8 mouse cellular contexts compared by ENCODE assay signal in genomic region chr3:129213633-129214145, GRCm38 (mm10). TPM values are rescaled to one million over a fixed set of nuclear protein-coding genes. Genes with fewer than 3 reads are reported as not detected.
DNase-seq lines count a peak whose midpoint lies in the region; ATAC-seq and TF ChIP-seq lines count a peak whose summit lies in the region.

No protein-coding gene starts in this region.

- WGBS in heart, embryonic 16.5 days, result under 1% methylated on average over 39 of the region's 39 CpGs
- under 1% methylated on average over 36 of the region's 39 CpGs for WGBS in stomach, embryonic 14.5 days

- TF ChIP-seq POLR2A in embryonic fibroblast, embryonic 13.5 days (IDR thresholded peaks at IDR 0.05; ENCODE audit: low read depth, low read length), result 0 out of 2 replicates have a peak, but pooled peaks have one; percentile 26

- H3K9me3 ChIP-seq in heart, embryonic 16.5 days (replicated peaks; ENCODE audit: control insufficient read depth, low read length), result no peaks in the 10 kb centered on the region
- peaks cover 18% of the 10 kb centered on the region for H3K9me3 ChIP-seq in megakaryocyte, embryonic 14.5 days
- no peaks in the 10 kb centered on the region for H3K9me3 ChIP-seq in stomach, embryonic 14.5 days (ENCODE audit: control insufficient read depth, low read depth, low read length)

- no peak overlapping the region for H3K27ac ChIP-seq in embryonic fibroblast, embryonic 13.5 days (ENCODE audit: insufficient read depth, low read length)
- peak overlapping the region; percentile 69 for H3K27ac ChIP-seq in heart, embryonic 16.5 days (ENCODE audit: low read length)
- H3K27ac ChIP-seq in stomach, embryonic 14.5 days (ENCODE audit: low read length), result peak overlapping the region; percentile 17; the same call in 1 of the 2 replicates

- peaks cover 7% of the 10 kb centered on the region for H3K36me3 ChIP-seq in C2C12 (ENCODE audit: control insufficient read depth, insufficient read depth)
- no peaks in the 10 kb centered on the region for H3K36me3 ChIP-seq in heart, embryonic 16.5 days (ENCODE audit: control insufficient read depth, insufficient read depth)
- no peaks in the 10 kb centered on the region for H3K36me3 ChIP-seq in megakaryocyte, embryonic 14.5 days (replicated peaks; ENCODE audit: low read length)
- H3K36me3 ChIP-seq in stomach, embryonic 14.5 days (ENCODE audit: control insufficient read depth, insufficient read depth, low read length), result no peaks in the 10 kb centered on the region

- peak overlapping the region; percentile 86 for H3K4me2 ChIP-seq in heart, embryonic 16.5 days (ENCODE audit: low read depth, low read length)
- peak overlapping the region; percentile 94 for H3K4me2 ChIP-seq in stomach, embryonic 14.5 days (replicated peaks; ENCODE audit: low read depth, low read length)

- peaks cover 19% of the 10 kb centered on the region for H3K79me3 ChIP-seq in C2C12 (ENCODE audit: low read depth)

- peaks cover 64% of the 10 kb centered on the region for H3K79me2 ChIP-seq in C2C12 (ENCODE audit: control insufficient read depth, insufficient read depth)

- no peaks in the 10 kb centered on the region for H3K27me3 ChIP-seq in C2C12 (ENCODE audit: control insufficient read depth, insufficient read depth, insufficient read length)
- H3K27me3 ChIP-seq in heart, embryonic 16.5 days (ENCODE audit: control insufficient read depth, insufficient read depth, low read length), result peaks cover 65% of the 10 kb centered on the region
- peaks cover 99% of the 10 kb centered on the region for H3K27me3 ChIP-seq in megakaryocyte, embryonic 14.5 days (replicated peaks)
- H3K27me3 ChIP-seq in stomach, embryonic 14.5 days (ENCODE audit: control insufficient read depth, insufficient read depth, low read length), result peaks cover 35% of the 10 kb centered on the region

- H3K4me3 ChIP-seq in C2C12 (ENCODE audit: insufficient read depth, poor library complexity, severe bottlenecking), result peak overlapping the region; percentile 53
- H3K4me3 ChIP-seq in embryonic fibroblast, embryonic 13.5 days (ENCODE audit: insufficient read depth, low read length), result peak overlapping the region; percentile 69
- peak overlapping the region; percentile 66 for H3K4me3 ChIP-seq in heart, embryonic 16.5 days (ENCODE audit: low read length)
- H3K4me3 ChIP-seq in megakaryocyte, embryonic 14.5 days (replicated peaks), result peak overlapping the region; percentile 93
- peak overlapping the region; percentile 55 for H3K4me3 ChIP-seq in stomach, embryonic 14.5 days (ENCODE audit: low read depth, low read length)

- ATAC-seq in heart, embryonic 16.5 days (replicated peaks; ENCODE audit: extremely low read depth, insufficient read depth, low FRiP score), result peak; percentile 93
- peak; percentile 93 for ATAC-seq in stomach, embryonic 14.5 days (ENCODE audit: insufficient number of reproducible peaks, insufficient read depth, low FRiP score, low read depth)

- H3ac ChIP-seq in C2C12 (ENCODE audit: control insufficient read depth, insufficient read length, low read depth), result peak overlapping the region; percentile 85

- peak overlapping the region; percentile 64 for H3K9ac ChIP-seq in heart, embryonic 16.5 days (ENCODE audit: low read length)
- peak overlapping the region; percentile 45; the same call in 1 of the 2 replicates for H3K9ac ChIP-seq in stomach, embryonic 14.5 days (replicated peaks; ENCODE audit: low read depth, low read length)

- TF ChIP-seq CTCF in C2C12 (IDR thresholded peaks at IDR 0.05; ENCODE audit: control insufficient read depth, insufficient read depth, insufficient read length), result no peak
- TF ChIP-seq CTCF in embryonic fibroblast, embryonic 13.5 days (IDR thresholded peaks at IDR 0.05; ENCODE audit: borderline replicate concordance, insufficient read depth, low read length), result no peak

- H3K4me1 ChIP-seq in embryonic fibroblast, embryonic 13.5 days (ENCODE audit: control insufficient read depth, insufficient read depth, low read length), result no peaks in the 10 kb centered on the region; the same call in 1 of the 2 replicates
- 0 out of 2 replicates have a peak, but pooled peaks cover 7% of the 10 kb centered on the region for H3K4me1 ChIP-seq in heart, embryonic 16.5 days (ENCODE audit: control insufficient read depth, insufficient read depth, low read length)
- peaks cover 46% of the 10 kb centered on the region for H3K4me1 ChIP-seq in megakaryocyte, embryonic 14.5 days
- H3K4me1 ChIP-seq in stomach, embryonic 14.5 days (ENCODE audit: control insufficient read depth, insufficient read depth, low read length), result 0 out of 2 replicates have a peak, but pooled peaks cover 8% of the 10 kb centered on the region

- peak; percentile 79 to 91 for DNase-seq in adrenal gland, adult (ENCODE audit: inconsistent age in 2 of 2, low spot score in 1 of 2)
- DNase-seq in kidney, postnatal 14 days, result peak; percentile 89
- DNase-seq in left cerebral cortex, adult 8-10 months (ENCODE audit: low spot score in 2 of 2), result no peak

TF ChIP-seq in C2C12, 6 proteins besides CTCF, POLR2A, EP300 and RAD21:
- TF ChIP-seq MYOD1 (IDR thresholded peaks at IDR 0.05; ENCODE audit: control insufficient read depth, insufficient read length, low read depth), result no peak
- TF ChIP-seq MYOG (IDR thresholded peaks at IDR 0.05; ENCODE audit: control insufficient read depth, extremely low read depth, insufficient read length), result no peak
- no peak for TF ChIP-seq CEBPB (IDR thresholded peaks at IDR 0.05; ENCODE audit: low read depth)
- no peak for TF ChIP-seq MAX (IDR thresholded peaks at IDR 0.05)
- no peak for TF ChIP-seq USF1 (IDR thresholded peaks at IDR 0.05; ENCODE audit: low read depth)
- TF ChIP-seq FOSL1 (IDR thresholded peaks at IDR 0.05; ENCODE audit: insufficient read depth, low read length, poor library complexity, severe bottlenecking), result no peak

RNA-seq across cellular contexts. Expression of gene Pitx2, which starts 14.0 kb away (rescaled TPM):
- 31.8 TPM for polyA plus RNA-seq in C2C12 (2012; fragmentation: generic; extraction: Trizol)
- 3.0 and 3.6 TPM in 2 replicates for polyA plus RNA-seq in embryonic fibroblast, embryonic 13.5 days (2011; ENCODE audit: insufficient read length, low read depth, missing spikeins)
- polyA plus RNA-seq in heart, embryonic 16.5 days (2015; fragmentation: Nextera tagmentation; extraction: Ambion mirVana), result 16.3 and 26.9 TPM in 2 replicates
- 0.11 TPM in 1 of 2 replicates, not detected in the other for polyA plus RNA-seq in megakaryocyte, embryonic 14.5 days (2012; ENCODE audit: insufficient read depth, low replicate concordance)
- polyA plus RNA-seq in stomach, embryonic 14.5 days (2014; fragmentation: Nextera tagmentation; extraction: Ambion mirVana), result 24.2 and 24.7 TPM in 2 replicates
- not detected for total RNA-seq in left cerebral cortex, adult 8-10 months (2022)

Comparison
In these comparisons a context has a peak if more than half of its experiments do, and no peak if none do; other contexts are left out.
1. DNase-seq: peak in adrenal gland, adult (2 of 2) and kidney, postnatal 14 days (single experiment); none in left cerebral cortex, adult 8-10 months (0 of 2).
2. Peak in every context shown above with its lines, with median percentiles within 50 percentile points of each other: H3K4me3 ChIP-seq.